Mouse (Mus musculus) lung, postnatal 10 days (tissue): ENCODE results near the gene Pcdh15.

Experiments
- DNase-seq: peaks from one replicate; pipeline ENCODE4 v3.0.0; 2021

Pcdh15 gene

GRCm38 (mm10) chr10:73384003-73384402, 284.9 kb downstream of the Pcdh15 start:
- no peak for DNase-seq

DNA sequence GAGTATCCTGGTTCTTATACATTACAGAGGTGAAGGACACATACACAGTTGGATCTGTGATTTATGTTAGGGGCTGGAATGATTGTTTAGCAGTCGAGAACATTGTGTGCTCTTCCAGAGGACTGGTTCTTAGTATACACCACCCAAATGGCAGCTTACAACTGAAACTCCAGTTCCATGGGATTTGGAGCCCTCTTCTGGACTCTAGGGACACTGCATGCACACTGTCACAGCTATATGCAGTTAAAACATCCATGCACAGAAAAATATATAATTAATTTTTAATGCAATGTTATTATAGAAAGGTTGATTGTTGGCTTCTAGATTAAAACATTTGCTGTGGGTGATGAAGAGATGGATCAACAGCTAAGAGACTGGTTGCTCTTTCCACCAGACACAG, 301.3 kb downstream of the Pcdh15 start:
- no peak for DNase-seq

DNA sequence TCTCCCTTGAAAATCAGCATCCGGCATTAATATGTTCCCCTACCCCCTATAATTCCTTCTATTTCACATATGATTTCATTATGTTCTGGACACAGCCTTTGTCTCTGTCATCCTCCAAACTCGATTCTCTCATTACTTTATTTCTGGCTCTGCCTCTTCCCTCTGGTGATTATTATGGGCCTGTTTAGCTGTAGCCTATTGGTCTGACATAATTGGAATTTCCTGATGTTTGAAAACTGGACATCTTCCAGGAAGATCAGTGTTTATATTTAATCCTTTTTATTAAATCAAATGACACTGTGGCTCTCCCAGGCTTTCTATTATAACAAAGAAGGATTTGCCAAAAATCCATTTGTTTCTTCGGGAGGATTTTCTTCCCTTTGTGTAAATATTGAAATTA, 326.3 kb downstream of the Pcdh15 start:
- no peak for DNase-seq

GRCm38 (mm10) chr10:73431345-73431744, 332.2 kb downstream of the Pcdh15 start:
- no peak for DNase-seq

DNA sequence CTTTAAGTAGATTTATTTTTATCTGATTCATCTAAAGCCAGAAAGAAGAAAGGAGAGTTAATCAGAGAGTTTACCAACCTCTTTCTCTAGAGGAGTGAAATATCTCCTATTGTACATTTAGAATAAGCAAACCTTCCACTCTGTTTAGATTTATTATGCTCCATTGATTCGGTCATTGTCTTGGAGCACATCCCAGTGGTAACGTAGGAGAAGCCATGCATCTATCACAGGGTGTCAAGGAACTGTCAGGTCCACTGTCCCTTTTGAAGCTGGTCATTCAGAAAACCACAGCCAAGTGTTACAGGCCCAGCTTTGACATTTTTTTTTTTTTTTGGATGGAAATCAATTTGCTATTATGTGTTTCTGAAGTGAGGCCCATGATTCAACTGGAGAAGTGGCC, 384.9 kb downstream of the Pcdh15 start:
- DNase-seq: peak; percentile 14

GRCm38 (mm10) chr10:73491654-73492053, 392.5 kb downstream of the Pcdh15 start:
- no peak for DNase-seq

- DNase-seq: peak; percentile 8
Observed at GRCm38 (mm10) chr10:73514846-73515245, 415.7 kb downstream of the Pcdh15 start.

DNA sequence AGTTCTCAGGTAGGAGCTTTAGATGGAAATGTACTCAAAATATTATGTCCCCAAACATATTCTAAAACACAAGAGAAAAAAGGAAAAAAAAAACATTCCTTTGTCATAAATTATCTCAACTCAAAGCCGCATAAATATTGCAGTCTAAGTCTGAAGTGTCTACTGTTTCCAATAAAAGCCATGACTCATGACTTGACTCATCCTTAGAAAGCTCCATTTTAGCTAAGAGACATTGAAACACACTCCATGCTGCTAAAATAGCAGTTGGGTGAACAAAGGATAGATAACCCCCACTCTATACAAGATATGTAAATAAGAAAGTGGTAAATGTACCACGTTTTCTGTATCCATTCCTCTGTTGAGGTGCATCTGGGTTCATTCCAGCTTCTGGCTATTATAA, 416.6 kb downstream of the Pcdh15 start:
- no peak for DNase-seq

DNA sequence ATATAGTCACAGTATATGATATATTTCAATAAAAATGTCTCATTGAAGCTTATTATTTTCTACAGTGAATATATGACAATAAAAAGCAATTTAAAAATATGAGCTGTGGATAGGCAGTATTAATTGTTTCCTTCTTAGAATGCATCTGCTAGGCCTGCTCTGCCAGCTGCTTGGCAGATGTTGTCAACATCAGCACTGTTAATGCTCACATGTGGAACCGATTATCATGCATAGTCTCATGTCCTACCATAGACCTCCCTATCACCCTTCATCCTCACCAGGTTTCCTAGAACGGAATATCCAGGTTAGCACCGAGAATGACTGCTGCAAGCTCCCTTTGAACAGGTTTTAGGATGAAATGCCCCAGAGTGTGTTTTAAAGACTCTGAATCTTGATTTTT, 420.3 kb downstream of the Pcdh15 start:
- no peak for DNase-seq

GRCm38 (mm10) chr10:73552831-73553230, 453.7 kb downstream of the Pcdh15 start:
- peak; percentile 6 for DNase-seq

GRCm38 (mm10) chr10:73564216-73564615, 465.1 kb downstream of the Pcdh15 start:
- peak; percentile 2 for DNase-seq

DNA sequence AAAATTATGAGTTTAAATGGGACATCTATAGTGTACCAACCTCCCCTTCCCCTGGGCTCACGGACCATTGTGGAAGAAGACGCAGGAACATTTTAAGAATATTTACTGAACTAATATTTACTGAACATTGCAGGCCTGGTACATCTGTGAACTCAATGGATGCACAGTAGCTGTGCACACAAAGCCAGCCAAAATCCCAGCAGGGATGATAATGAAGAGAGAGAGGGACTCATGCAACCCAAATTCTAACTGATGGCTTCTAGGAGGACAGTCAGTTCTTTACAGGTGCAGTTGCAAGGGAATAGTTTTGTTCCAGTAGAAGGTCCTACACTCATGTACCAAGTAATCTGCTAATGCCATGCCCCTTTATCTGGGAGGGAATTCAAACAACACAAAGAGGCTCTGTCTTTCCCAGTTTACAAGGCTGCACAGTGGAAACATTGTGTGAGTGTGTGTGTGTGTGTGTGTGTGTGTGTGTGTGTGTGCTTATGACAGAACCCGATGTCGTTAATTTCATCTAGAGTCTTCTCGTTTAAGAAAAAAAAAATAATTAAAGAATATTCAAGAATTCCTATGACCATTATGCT, 475.7 kb downstream of the Pcdh15 start:
- no peak for DNase-seq

- DNase-seq: no peak
Observed at GRCm38 (mm10) chr10:73667501-73667900, 568.4 kb downstream of the Pcdh15 start.

DNA sequence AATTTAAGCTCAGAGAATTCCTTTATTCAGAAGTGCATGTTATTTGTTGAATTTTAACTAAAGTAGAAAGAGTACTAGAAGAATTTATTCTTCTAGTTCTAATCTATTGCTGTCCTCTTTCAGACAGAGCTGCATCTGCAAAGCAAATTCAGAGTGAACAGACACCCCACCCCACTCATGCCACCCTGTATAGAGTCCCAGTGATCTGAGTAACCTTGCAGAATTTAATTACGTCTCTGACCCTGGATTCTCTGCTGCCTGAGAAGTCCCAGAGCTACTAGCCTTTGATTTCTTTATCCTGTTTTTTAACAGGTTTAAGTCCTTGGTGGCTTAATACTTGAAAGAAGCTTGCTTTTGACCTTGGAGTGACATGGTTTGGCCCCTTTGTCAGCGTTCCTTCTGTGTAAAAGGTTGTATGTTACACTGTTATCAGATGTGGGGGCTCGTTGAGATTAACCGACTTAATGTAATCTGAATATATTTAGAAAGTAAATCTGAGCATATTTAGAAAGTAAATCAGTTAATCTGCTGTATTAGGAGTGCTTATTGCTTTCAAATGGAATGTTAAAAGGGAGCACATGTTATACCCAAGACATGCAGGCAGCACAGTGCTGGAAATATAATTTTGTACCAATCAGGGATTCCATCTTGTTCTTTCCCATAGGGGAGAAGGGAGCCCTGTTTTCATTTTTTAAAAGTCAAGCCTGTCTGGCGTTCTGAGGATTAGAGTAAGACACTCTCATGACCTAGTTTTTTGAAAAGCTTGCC, 601.6 kb downstream of the Pcdh15 start:
- DNase-seq: no peak

GRCm38 (mm10) chr10:73725566-73726240, 626.6 kb downstream of the Pcdh15 start:
- DNase-seq: no peak

DNA sequence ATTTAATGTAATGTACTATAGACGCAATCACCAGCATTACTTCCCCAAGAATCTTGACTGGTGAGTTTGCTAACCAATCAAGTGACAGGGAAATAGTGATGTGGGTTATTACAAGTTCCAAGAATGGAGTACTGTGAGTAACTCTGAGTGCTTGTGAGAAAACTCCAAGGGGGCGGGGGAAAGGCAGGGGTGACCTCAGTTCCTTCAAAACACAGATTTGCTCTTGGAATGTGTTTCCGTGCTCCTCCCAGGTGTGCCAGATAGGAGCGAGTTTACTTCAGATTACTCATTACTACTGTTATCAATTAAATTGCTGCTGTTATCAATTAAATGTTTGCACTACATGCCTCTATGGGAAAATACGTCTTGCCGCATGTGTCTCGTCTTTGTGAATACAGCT, 634.1 kb downstream of the Pcdh15 start:
- no peak for DNase-seq

DNA sequence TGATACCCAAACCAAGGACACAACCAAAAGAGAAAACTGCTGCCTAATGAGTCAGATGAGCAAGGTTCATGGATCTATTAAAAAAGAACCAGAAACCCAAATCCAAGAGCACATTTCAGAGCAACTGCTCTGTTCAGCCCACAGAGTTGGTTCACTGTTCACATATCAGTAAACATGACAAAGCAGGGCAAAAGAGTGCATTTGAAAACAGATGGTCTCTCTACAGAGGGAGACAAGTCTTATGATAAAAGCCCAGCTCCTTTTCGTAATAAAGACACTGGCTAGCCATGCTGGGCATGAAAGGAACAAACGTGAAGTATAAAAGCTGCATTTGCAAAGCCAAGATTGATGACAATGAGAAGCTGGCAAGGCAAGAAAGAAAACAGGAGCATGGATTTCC, 649.9 kb downstream of the Pcdh15 start:
- DNase-seq: no peak

GRCm38 (mm10) chr10:73753876-73754275, 654.7 kb downstream of the Pcdh15 start:
- DNase-seq: no peak

DNA sequence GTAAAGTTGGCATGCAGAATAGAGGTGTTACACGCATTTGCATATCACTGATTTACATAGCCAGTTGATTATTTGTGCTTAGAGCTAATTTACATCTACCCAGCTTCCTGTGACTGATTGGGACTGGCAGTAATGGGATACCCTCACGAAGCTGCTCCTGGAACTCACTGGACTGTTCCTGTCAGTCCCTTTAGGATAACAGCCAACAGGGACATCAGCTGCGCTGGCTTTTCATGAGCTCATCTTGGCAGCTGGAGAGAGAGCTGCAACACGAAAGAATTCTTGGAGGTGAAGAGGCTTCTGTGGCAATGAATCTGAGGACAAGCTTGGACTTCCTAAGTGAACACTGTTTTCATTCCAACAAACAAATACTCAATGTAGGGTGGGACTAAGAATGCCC, 683.8 kb downstream of the Pcdh15 start:
- peak; percentile 36 for DNase-seq

GRCm38 (mm10) chr10:73788163-73788562, 689.0 kb downstream of the Pcdh15 start:
- DNase-seq: peak; percentile 44

DNA sequence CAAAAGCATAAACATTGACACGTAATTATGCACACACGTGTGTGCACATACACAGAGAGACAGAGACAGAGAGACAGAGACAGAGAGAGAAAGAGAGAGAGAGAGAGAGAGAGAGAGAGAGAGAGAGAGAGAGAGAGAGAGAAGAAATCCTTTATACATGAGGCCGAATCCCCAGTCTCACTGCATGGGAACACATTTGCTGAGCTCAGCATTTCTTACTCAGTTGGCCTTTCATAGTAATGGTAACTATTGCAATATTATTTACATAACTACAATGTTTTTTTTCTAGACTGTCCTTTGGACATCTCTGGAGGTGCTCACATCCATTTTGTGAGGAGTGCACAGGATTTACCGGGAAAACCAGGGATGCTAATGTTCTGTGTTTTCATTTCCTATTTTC, 705.9 kb downstream of the Pcdh15 start:
- no peak for DNase-seq

DNA sequence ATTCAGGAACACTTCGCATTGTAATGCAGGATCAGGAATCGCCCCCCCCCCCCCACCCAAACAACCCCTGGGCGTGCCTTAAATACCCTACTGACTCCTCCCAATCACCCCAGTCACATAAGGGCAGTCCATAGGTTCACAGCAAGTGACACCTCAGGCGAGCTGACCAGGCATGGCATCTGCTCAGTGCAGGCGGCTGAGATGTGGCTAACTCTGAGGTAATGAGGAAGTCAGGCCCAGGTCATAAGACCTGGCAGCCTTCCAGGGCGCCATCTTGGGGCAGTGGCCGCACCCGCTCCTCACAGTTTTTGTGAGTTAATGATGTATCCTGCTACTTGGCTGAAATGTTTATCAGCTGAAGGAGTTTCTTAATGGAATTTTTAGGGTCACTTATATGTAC, 713.2 kb downstream of the Pcdh15 start:
- DNase-seq: no peak

DNA sequence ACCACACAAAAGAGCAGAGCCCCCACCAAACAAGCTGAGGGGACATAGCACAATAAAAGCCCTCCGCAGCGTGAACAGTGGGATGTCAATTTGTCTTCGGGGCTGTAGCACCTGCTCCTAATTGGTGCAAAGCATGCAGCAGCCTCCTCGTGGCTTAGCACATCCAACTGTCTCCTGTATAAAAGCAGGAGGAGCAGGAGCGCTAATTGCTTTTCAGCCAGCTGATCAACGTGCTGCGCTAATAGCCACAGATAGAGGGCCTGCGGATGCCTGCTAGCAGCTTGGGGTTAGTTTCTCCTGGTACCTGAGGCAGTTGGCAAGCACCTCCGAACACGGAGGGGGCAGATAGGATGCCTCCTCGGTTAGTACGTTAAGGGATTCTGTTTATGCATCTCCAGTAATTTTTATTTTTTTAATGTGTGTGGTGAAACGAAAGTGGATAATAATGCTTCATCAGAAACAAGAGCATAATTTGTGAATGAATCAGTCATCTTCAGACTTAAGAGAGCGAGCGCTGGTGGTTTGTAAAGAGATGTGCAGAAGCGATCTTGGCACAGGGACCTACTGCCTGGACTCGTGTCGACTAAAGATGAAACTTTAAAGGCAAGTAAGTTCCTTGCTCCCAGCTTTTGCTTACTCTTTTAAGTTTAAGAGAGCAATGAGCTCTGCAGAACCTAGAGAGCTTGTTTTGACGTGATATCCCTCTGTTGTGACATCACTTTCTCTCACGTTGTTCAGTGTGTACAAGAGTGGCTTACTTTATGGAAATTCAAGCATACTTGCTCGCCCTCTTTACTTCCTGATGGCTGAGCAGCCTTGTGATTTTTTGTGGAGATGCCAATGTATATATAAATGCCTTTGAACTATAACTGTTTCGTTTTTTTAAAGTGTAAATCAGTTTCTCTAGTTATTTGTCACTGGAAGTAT, 722.8 kb downstream of the Pcdh15 start:
- no peak for DNase-seq
